Mouse (Mus musculus) heart, postnatal 0 days (tissue): ENCODE data around the gene Eif2d. TPM values are rescaled to one million over a fixed set of nuclear protein-coding genes. Genes with fewer than 3 reads are reported as not detected.
A peak's percentile ranks its signal among the peaks of the same experiment; 100 is the strongest.

Experiments used
- ATAC-seq: fragments of 200-750 bp; cut with Nextera tagmentation; 2 replicates; pipeline ENCODE4 v1.8.0; 2017; ENCODE audit warnings: low read depth, moderate number of reproducible peaks, moderate library complexity; ENCODE audit not compliant: insufficient read depth
- DNase-seq: peaks from one replicate; pipeline ENCODE4 v3.0.0-alpha.2; 2016; ENCODE audit warnings: low spot score
- H3K27ac ChIP-seq: fragments of 300-500 bp; sonication (generic); 2 replicates; pipeline ENCODE4 v1.5.1; 2014; ENCODE audit warnings: low read depth, mild to moderate bottlenecking
- H3K27me3 ChIP-seq: fragments of 300-500 bp; sonication (generic); 2 replicates; pipeline ENCODE4 v1.6.1; 2014; ENCODE audit warnings: low read length, mixed read lengths; ENCODE audit not compliant: control insufficient read depth, insufficient read depth
- H3K36me3 ChIP-seq: fragments of 300-500 bp; sonication (generic); replicated peaks from 2 replicates; pipeline ENCODE4 v1.6.1; 2014; ENCODE audit warnings: low read length, mixed read lengths; ENCODE audit not compliant: control insufficient read depth, insufficient read depth
- H3K4me1 ChIP-seq: fragments of 300-500 bp; sonication (generic); 2 replicates; pipeline ENCODE4 v1.6.1; 2014; ENCODE audit warnings: antibody characterized with exemption; ENCODE audit not compliant: control insufficient read depth, insufficient read depth
- H3K4me2 ChIP-seq: fragments of 300-500 bp; sonication (generic); 2 replicates; pipeline ENCODE4 v1.6.1; 2014; ENCODE audit warnings: low read depth, mild to moderate bottlenecking, low read length, moderate library complexity
- H3K4me3 ChIP-seq: fragments of 300-500 bp; sonication (generic); 2 replicates; pipeline ENCODE4 v1.5.1; 2014; ENCODE audit warnings: low read depth, low read length
- H3K9ac ChIP-seq: fragments of 300-500 bp; sonication (generic); replicated peaks from 2 replicates; pipeline ENCODE4 v1.6.1; 2014; ENCODE audit warnings: low read depth, low read length, mixed read lengths
- H3K9me3 ChIP-seq: fragments of 300-500 bp; sonication (generic); replicated peaks from 2 replicates; pipeline ENCODE4 v1.6.1; 2016; ENCODE audit warnings: low read length; ENCODE audit not compliant: control insufficient read depth
- CTCF ChIP-seq: IDR thresholded peaks from 2 replicates; pipeline ENCODE4 v1.5.1; 2016; ENCODE audit warnings: antibody characterized with exemption, control low read depth, low read depth
- EP300 ChIP-seq: IDR thresholded peaks from 2 replicates; pipeline ENCODE4 v1.6.1; 2016; ENCODE audit warnings: antibody characterized with exemption, low read depth
- WGBS: fragments of 180-500 bp; shearing (Covaris S2); extraction: QIAGEN DNeasy Blood & Tissue Kit; methylation state at CpG from one replicate; pipeline ENCODE4 v1.1.7; 2014; 5-methylcytosine and 5-hydroxymethylcytosine counted together
- polyA plus RNA-seq: library from polyadenylated mRNA; unstranded; fragments of >200 nt; fragmentation: Nextera tagmentation; extraction: Ambion mirVana; gene quantifications from 2 replicates; pipeline ENCODE4 v1.2.1, GENCODE M21; 2015
- total RNA-seq: library from RNA; depleted of rRNA; stranded (reverse); fragments of >200 nt; gene quantifications from 2 replicates; pipeline ENCODE4 v1.2.3, GENCODE M21; 2014; ENCODE audit warnings: low replicate concordance

Gene Eif2d
- total and polyA plus RNA-seq, 2 experiments from 2014 or later = 16.6 to 39.6 TPM

- Histone ChIP-seq H3K9ac (no peak overlapping the region), H3K9me3 (no peaks in the 10 kb centered on the region), H3K27ac (no peak overlapping the region), H3K27me3 (no peaks in the 10 kb centered on the region), H3K36me3 (peaks cover 65% of the 10 kb centered on the region), H3K4me3 (no peak overlapping the region), H3K4me1 (no peaks in the 10 kb centered on the region), H3K4me2 (no peak overlapping the region)
- no peak for TF ChIP-seq CTCF
- no peak for TF ChIP-seq EP300
- DNase-seq (no peak), ATAC-seq (no peak)
- WGBS = 71% methylated on average over 11 of the region's 11 CpGs
Observed at GRCm38 (mm10) chr1:131161091-131161490, 8.1 kb downstream of the Eif2d start.

GRCm38 (mm10) chr1:131164427-131164826 lies 11.4 kb downstream of the Eif2d start:
- 52% methylated on average over 6 of the region's 6 CpGs for WGBS
- Histone ChIP-seq H3K4me2 (no peak overlapping the region), H3K4me3 (no peak overlapping the region), H3K4me1 (no peaks in the 10 kb centered on the region), H3K9me3 (no peaks in the 10 kb centered on the region), H3K27ac (peak overlapping the region; percentile 26; the same call in 1 of the 2 replicates), H3K36me3 (peaks cover 83% of the 10 kb centered on the region), H3K9ac (no peak overlapping the region), H3K27me3 (no peaks in the 10 kb centered on the region)
- DNase-seq (no peak), ATAC-seq (peak; percentile 64)
- TF ChIP-seq EP300 = no peak
- TF ChIP-seq CTCF = no peak

- DNase-seq = no peak
- TF ChIP-seq CTCF (no peak), EP300 (no peak)
- H3K27ac ChIP-seq = no peak overlapping the region
- peaks cover 98% of the 10 kb centered on the region for H3K36me3 ChIP-seq
- H3K4me3 ChIP-seq = no peak overlapping the region
- no peak overlapping the region for H3K4me2 ChIP-seq
- H3K4me1 ChIP-seq = no peaks in the 10 kb centered on the region
- ATAC-seq = no peak
- no peak overlapping the region for H3K9ac ChIP-seq
- H3K9me3 ChIP-seq = no peaks in the 10 kb centered on the region
- no peaks in the 10 kb centered on the region for H3K27me3 ChIP-seq
- 90% methylated on average over 10 of the region's 10 CpGs for WGBS
Observed at GRCm38 (mm10) chr1:131167612-131168011, 14.6 kb downstream of the Eif2d start.

- H3K4me1 ChIP-seq = no peaks in the 10 kb centered on the region
- no peaks in the 10 kb centered on the region for H3K27me3 ChIP-seq
- no peak overlapping the region for H3K9ac ChIP-seq
- peaks cover 100% of the 10 kb centered on the region for H3K36me3 ChIP-seq
- TF ChIP-seq EP300 (no peak), CTCF (no peak)
- no peak for DNase-seq
- no peak overlapping the region for H3K27ac ChIP-seq
- ATAC-seq = no peak
- H3K9me3 ChIP-seq = no peaks in the 10 kb centered on the region
- H3K4me3 ChIP-seq = no peak overlapping the region
- no peak overlapping the region for H3K4me2 ChIP-seq
- 76% methylated on average over 7 of the region's 7 CpGs for WGBS
Observed at GRCm38 (mm10) chr1:131173001-131173400, 20.0 kb downstream of the Eif2d start.

GRCm38 (mm10) chr1:131173809-131174208 lies 20.8 kb downstream of the Eif2d start:
- Histone ChIP-seq H3K4me2 (no peak overlapping the region), H3K36me3 (peaks cover 98% of the 10 kb centered on the region), H3K27ac (no peak overlapping the region), H3K9ac (no peak overlapping the region), H3K4me3 (no peak overlapping the region), H3K27me3 (no peaks in the 10 kb centered on the region), H3K9me3 (no peaks in the 10 kb centered on the region), H3K4me1 (no peaks in the 10 kb centered on the region)
- 46% methylated on average over 6 of the region's 6 CpGs for WGBS
- ATAC-seq (no peak), DNase-seq (no peak)
- TF ChIP-seq CTCF = no peak

- no peak for ATAC-seq
- Histone ChIP-seq H3K4me2 (no peak overlapping the region), H3K9ac (no peak overlapping the region), H3K36me3 (peaks cover 93% of the 10 kb centered on the region), H3K9me3 (no peaks in the 10 kb centered on the region), H3K4me3 (no peak overlapping the region), H3K27ac (no peak overlapping the region), H3K4me1 (no peaks in the 10 kb centered on the region), H3K27me3 (no peaks in the 10 kb centered on the region)
- 69% methylated on average over 12 of the region's 12 CpGs for WGBS
- no peak for DNase-seq
- no peak for TF ChIP-seq CTCF
- TF ChIP-seq EP300 = no peak
Observed at GRCm38 (mm10) chr1:131174299-131174861, 21.4 kb downstream of the Eif2d start.
